Mouse (Mus musculus) heart, embryonic 16.5 days (tissue): ENCODE measurements around the gene Herc6. TPM values are rescaled to one million over a fixed set of nuclear protein-coding genes. Genes with fewer than 3 reads are reported as not detected.
A peak's percentile ranks its signal among the peaks of the same experiment; 100 is the strongest.

Experiments
- ATAC-seq: fragments of 200-750 bp; cut with Nextera tagmentation; replicated peaks from 2 replicates; pipeline ENCODE4 v1.8.0; 2017; ENCODE audit warnings: moderate number of reproducible peaks; ENCODE audit not compliant: insufficient read depth, low FRiP score; ENCODE audit errors: extremely low read depth
- H3K27ac ChIP-seq: fragments of 300-500 bp; sonication (generic); 2 replicates; pipeline ENCODE4 v1.5.1; 2014; ENCODE audit warnings: mild to moderate bottlenecking, low read length, control low read depth, moderate library complexity
- H3K27me3 ChIP-seq: fragments of 300-500 bp; sonication (generic); 2 replicates; pipeline ENCODE4 v1.6.1; 2014; ENCODE audit warnings: low read length, mixed read lengths; ENCODE audit not compliant: control insufficient read depth, insufficient read depth
- H3K36me3 ChIP-seq: fragments of 300-500 bp; sonication (generic); 2 replicates; pipeline ENCODE4 v1.6.1; 2014; ENCODE audit not compliant: control insufficient read depth, insufficient read depth
- H3K4me1 ChIP-seq: fragments of 300-500 bp; sonication (generic); 2 replicates; pipeline ENCODE4 v1.6.1; 2014; ENCODE audit warnings: low read length, mixed read lengths; ENCODE audit not compliant: control insufficient read depth, insufficient read depth
- H3K4me2 ChIP-seq: fragments of 300-500 bp; sonication (generic); 2 replicates; pipeline ENCODE4 v1.6.1; 2014; ENCODE audit warnings: low read depth, mild to moderate bottlenecking, control low read depth, low read length
- H3K4me3 ChIP-seq: fragments of 300-500 bp; sonication (generic); 2 replicates; pipeline ENCODE4 v1.5.1; 2014; ENCODE audit warnings: mild to moderate bottlenecking, control low read depth, low read length
- H3K9ac ChIP-seq: fragments of 300-500 bp; sonication (generic); 2 replicates; pipeline ENCODE4 v1.6.1; 2014; ENCODE audit warnings: low read length, control low read depth
- H3K9me3 ChIP-seq: fragments of 300-500 bp; sonication (generic); replicated peaks from 2 replicates; pipeline ENCODE4 v1.6.1; 2016; ENCODE audit warnings: low read length; ENCODE audit not compliant: control insufficient read depth
- WGBS: fragments of 180-500 bp; shearing (Covaris S2); extraction: QIAGEN DNeasy Blood & Tissue Kit; methylation state at CpG from one replicate; pipeline ENCODE4 v1.1.7; 2014; 5-methylcytosine and 5-hydroxymethylcytosine counted together
- polyA plus RNA-seq: library from polyadenylated mRNA; unstranded; fragments of >200 nt; fragmentation: Nextera tagmentation; extraction: Ambion mirVana; gene quantifications from 2 replicates; pipeline ENCODE4 v1.2.1, GENCODE M21; 2015

The Herc6 gene
- polyA plus RNA-seq, 1 experiment from 2014 or later, result 6.6 TPM

DNA sequence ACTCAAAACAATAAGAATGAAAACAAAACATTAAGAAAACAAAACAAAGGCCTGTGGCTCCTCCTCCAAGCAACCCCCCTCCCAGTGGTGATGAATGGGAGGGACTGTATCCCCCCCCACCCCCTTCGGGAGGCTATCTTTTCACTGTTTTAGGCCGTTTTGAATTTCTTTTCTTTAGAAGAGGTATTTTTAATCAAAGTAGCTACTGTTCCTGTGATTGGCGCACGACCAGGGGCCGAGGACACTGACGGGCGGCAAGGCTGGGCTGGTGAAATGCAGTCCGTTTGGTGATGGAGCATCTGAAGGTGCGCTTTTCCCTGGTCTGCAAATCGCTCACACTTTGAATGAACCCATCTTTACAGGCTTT lies 121.6 kb downstream of the Herc6 start, which contains the start of gene Lancl2:
Gene Lancl2 (plus strand): TSS at position 165 of the 367 bp plus-strand sequence.
- H3K4me1 ChIP-seq, result peaks cover 8% of the 10 kb centered on the region
- peak within 1 kb of the TSS; percentile 93 for H3K27ac ChIP-seq
- peak within 1 kb of the TSS; percentile 63 for H3K4me3 ChIP-seq
- H3K9ac ChIP-seq, result peak within 1 kb of the TSS; percentile 81
- peak within 1 kb of the TSS; percentile 76 for H3K4me2 ChIP-seq
- peak; percentile 2; the same call in 1 of the 2 replicates for ATAC-seq
- H3K9me3 ChIP-seq, result no peaks in the 10 kb centered on the region
- WGBS, result under 1% methylated on average over 10 of the region's 10 CpGs
- no peaks in the 10 kb centered on the region for H3K36me3 ChIP-seq
- no peaks in the 10 kb centered on the region for H3K27me3 ChIP-seq

DNA sequence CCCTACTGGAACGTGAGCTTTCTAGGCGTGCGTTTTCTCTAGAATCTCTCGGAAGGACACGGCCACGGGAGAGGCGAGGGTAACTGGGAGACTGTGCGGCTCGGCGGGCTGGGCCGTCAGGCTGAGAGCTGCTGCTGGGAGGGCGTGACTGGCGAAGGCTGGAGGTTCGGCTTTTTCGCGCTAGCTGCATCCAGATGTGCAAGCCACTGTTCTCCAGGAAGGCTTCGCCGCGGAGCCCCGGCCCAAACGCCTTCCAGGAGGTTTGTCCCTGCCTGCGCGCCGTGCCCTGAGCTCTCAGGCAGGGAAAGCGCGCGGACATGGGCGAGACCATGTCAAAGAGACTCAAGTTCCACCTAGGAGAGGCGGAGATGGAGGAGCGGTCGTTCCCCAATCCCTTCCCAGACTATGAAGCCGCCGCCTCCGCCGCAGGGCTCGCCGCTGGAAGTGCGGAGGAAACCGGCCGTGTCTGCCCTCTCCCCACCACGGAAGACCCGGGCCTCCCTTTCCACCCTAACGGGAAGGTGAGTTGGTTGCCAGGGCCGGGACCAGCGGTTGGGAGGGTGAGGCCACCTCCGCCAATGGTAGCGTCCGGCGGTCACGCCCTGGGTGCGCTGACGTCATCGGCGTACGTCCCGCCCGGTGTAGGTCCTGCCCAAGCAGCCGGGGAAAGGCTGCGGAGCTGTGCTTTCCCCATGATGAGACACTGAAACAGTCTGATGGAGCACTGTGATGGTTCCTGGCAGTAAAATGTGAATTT lies 122.1 kb downstream of the Herc6 start:
- no peaks in the 10 kb centered on the region for H3K27me3 ChIP-seq
- peak overlapping the region; percentile 76 for H3K4me2 ChIP-seq
- under 1% methylated on average over 57 of the region's 59 CpGs for WGBS
- peaks cover 8% of the 10 kb centered on the region for H3K4me1 ChIP-seq
- peak overlapping the region; percentile 81 for H3K9ac ChIP-seq
- peak overlapping the region; percentile 93 for H3K27ac ChIP-seq
- ATAC-seq, result peak; percentile 99
- H3K4me3 ChIP-seq, result peak overlapping the region; percentile 63
- no peaks in the 10 kb centered on the region for H3K36me3 ChIP-seq
- no peaks in the 10 kb centered on the region for H3K9me3 ChIP-seq

DNA sequence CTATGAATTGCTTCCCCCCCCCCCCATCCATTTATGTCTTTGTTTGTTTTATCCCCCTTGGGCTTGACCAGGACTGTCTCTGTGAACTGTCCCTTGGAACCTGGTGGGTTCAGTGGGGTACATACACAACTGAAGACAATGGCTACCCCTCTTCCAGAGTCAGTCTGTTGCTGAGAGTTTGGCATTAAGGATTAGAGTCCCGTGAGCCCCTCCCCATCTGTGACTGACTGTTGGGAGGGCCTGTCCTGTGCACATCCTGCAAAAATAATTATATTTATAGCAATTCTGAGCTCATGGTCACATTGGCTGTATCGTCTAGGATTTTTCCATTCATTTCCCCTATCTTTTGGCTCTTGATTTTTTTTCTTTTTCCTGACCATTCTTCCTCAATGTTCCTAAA lies 122.9 kb downstream of the Herc6 start:
- ATAC-seq, result 0 out of 2 replicates have a peak, but pooled peaks have one; percentile 10
- Histone ChIP-seq H3K27ac (peak overlapping the region; percentile 93), H3K4me1 (peaks cover 8% of the 10 kb centered on the region), H3K36me3 (no peaks in the 10 kb centered on the region), H3K4me3 (peak overlapping the region; percentile 63), H3K9me3 (no peaks in the 10 kb centered on the region), H3K4me2 (peak overlapping the region; percentile 76), H3K27me3 (no peaks in the 10 kb centered on the region), H3K9ac (peak overlapping the region; percentile 81)
- 11% methylated on average over 2 of the region's 2 CpGs for WGBS

- 91% methylated on average over 1 of the region's 1 CpGs for WGBS
- H3K36me3 ChIP-seq, result no peaks in the 10 kb centered on the region
- H3K4me1 ChIP-seq, result peaks cover 6% of the 10 kb centered on the region
- H3K4me3 ChIP-seq, result no peak overlapping the region
- no peaks in the 10 kb centered on the region for H3K9me3 ChIP-seq
- no peak for ATAC-seq
- no peak overlapping the region for H3K9ac ChIP-seq
- no peak overlapping the region for H3K4me2 ChIP-seq
- H3K27ac ChIP-seq, result no peak overlapping the region
- no peaks in the 10 kb centered on the region for H3K27me3 ChIP-seq
Observed at GRCm38 (mm10) chr6:57706721-57707120, 125.9 kb downstream of the Herc6 start.

GRCm38 (mm10) chr6:57711726-57712125 lies 130.9 kb downstream of the Herc6 start:
- ATAC-seq, result no peak
- no peak overlapping the region for H3K9ac ChIP-seq
- H3K27ac ChIP-seq, result no peak overlapping the region
- H3K4me2 ChIP-seq, result no peak overlapping the region
- 20% methylated on average over 1 of the region's 1 CpGs for WGBS
- peaks cover 4% of the 10 kb centered on the region; the same call in 1 of the 2 replicates for H3K36me3 ChIP-seq
- no peaks in the 10 kb centered on the region for H3K27me3 ChIP-seq
- no peak overlapping the region for H3K4me3 ChIP-seq
- no peaks in the 10 kb centered on the region for H3K9me3 ChIP-seq
- no peaks in the 10 kb centered on the region for H3K4me1 ChIP-seq

Other genes starting within 250 kb of the Herc6 start
- gene Vmn1r17, start 217.3 kb upstream of the Herc6 start, polyA plus RNA-seq, result not detected in 2 replicates
- not detected in 2 replicates for gene Vmn1r18, start 185.2 kb upstream of the Herc6 start, polyA plus RNA-seq
- not detected in 2 replicates for gene Vmn1r19, start 177.2 kb upstream of the Herc6 start, polyA plus RNA-seq
- gene Vmn1r20, start 152.1 kb upstream of the Herc6 start, polyA plus RNA-seq, result not detected in 2 replicates
- 12.2 and 15.7 TPM in 2 replicates for gene Ppm1k, start 45.5 kb upstream of the Herc6 start, polyA plus RNA-seq
- 27.8 and 29.1 TPM in 2 replicates for gene Pyurf, start 111.1 kb downstream of the Herc6 start, polyA plus RNA-seq
- 18.7 and 18.9 TPM in 2 replicates for gene Lancl2, start 121.5 kb downstream of the Herc6 start, polyA plus RNA-seq
- 28.2 and 29.7 TPM in 2 replicates for gene Vopp1, start 244.2 kb downstream of the Herc6 start, polyA plus RNA-seq